Mouse (Mus musculus): ENCODE measurements around the gene Lmtk3. TPM values are rescaled to one million over a fixed set of nuclear protein-coding genes. Genes with fewer than 3 reads are reported as not detected.

Gene Lmtk3
- polyA plus RNA-seq, 1 experiment from 2014 or later = 2.9 TPM

GRCm38 (mm10) chr7:45813787-45814779 is 30.5 kb downstream of the Lmtk3 start, which contains the start of gene Cyth2:
Cyth2 (minus strand) TSS chr7:45814581.
- Histone ChIP-seq H3K27ac (replicated peaks; ENCODE audit: low read depth, low read length) (peak within 1 kb of the TSS; percentile 100), H3K36me3 (replicated peaks; ENCODE audit: control insufficient read depth, insufficient read depth, low read depth, low read length) (peaks cover 21% of the 10 kb centered on the region), H3K4me2 (ENCODE audit: low read depth, low read length) (peak within 1 kb of the TSS; percentile 68), H3K4me1 (ENCODE audit: control insufficient read depth, insufficient read depth, low read length) (peaks cover 2% of the 10 kb centered on the region; the same call in 1 of the 2 replicates), H3K9ac (replicated peaks; ENCODE audit: low read length) (peak within 1 kb of the TSS; percentile 100), H3K27me3 (ENCODE audit: control insufficient read depth, insufficient read depth, low read length) (no peaks in the 10 kb centered on the region), H3K9me3 (replicated peaks; ENCODE audit: control insufficient read depth, low read length) (no peaks in the 10 kb centered on the region), H3K4me3 (ENCODE audit: low read depth, low read length) (peak within 1 kb of the TSS; percentile 93)
- ATAC-seq (replicated peaks; ENCODE audit: insufficient number of reproducible peaks, low FRiP score, low TSS enrichment, low read depth) (peak; percentile 97), DNase-seq (ENCODE audit: low spot score) (peak; percentile 100)
- 1% methylated on average over 86 of the region's 92 CpGs for WGBS

- Histone ChIP-seq H3K36me3 (replicated peaks; ENCODE audit: control insufficient read depth, insufficient read depth, low read depth, low read length) (peaks cover 16% of the 10 kb centered on the region), H3K4me1 (ENCODE audit: control insufficient read depth, insufficient read depth, low read length) (peaks cover 2% of the 10 kb centered on the region; the same call in 1 of the 2 replicates), H3K9me3 (replicated peaks; ENCODE audit: control insufficient read depth, low read length) (no peaks in the 10 kb centered on the region), H3K4me3 (ENCODE audit: low read depth, low read length) (peak overlapping the region; percentile 23), H3K4me2 (ENCODE audit: low read depth, low read length) (peak overlapping the region; percentile 39), H3K27me3 (ENCODE audit: control insufficient read depth, insufficient read depth, low read length) (no peaks in the 10 kb centered on the region), H3K27ac (replicated peaks; ENCODE audit: low read depth, low read length) (no peak overlapping the region), H3K9ac (replicated peaks; ENCODE audit: low read length) (no peak overlapping the region)
- 3% methylated on average over 5 of the region's 5 CpGs for WGBS
- no peak for DNase-seq (ENCODE audit: low spot score)
- ATAC-seq (replicated peaks; ENCODE audit: insufficient number of reproducible peaks, low FRiP score, low TSS enrichment, low read depth) = no peak
Observed at GRCm38 (mm10) chr7:45814841-45815240, 31.3 kb downstream of the Lmtk3 start.

- Histone ChIP-seq H3K4me3 (ENCODE audit: low read depth, low read length) (no peak overlapping the region), H3K4me1 (ENCODE audit: control insufficient read depth, insufficient read depth, low read length) (peaks cover 2% of the 10 kb centered on the region; the same call in 1 of the 2 replicates), H3K9ac (replicated peaks; ENCODE audit: low read length) (no peak overlapping the region), H3K27ac (replicated peaks; ENCODE audit: low read depth, low read length) (no peak overlapping the region), H3K36me3 (replicated peaks; ENCODE audit: control insufficient read depth, insufficient read depth, low read depth, low read length) (peaks cover 10% of the 10 kb centered on the region), H3K9me3 (replicated peaks; ENCODE audit: control insufficient read depth, low read length) (no peaks in the 10 kb centered on the region), H3K4me2 (ENCODE audit: low read depth, low read length) (no peak overlapping the region), H3K27me3 (ENCODE audit: control insufficient read depth, insufficient read depth, low read length) (no peaks in the 10 kb centered on the region)
- DNase-seq (ENCODE audit: low spot score) (no peak), ATAC-seq (replicated peaks; ENCODE audit: insufficient number of reproducible peaks, low FRiP score, low TSS enrichment, low read depth) (no peak)
- WGBS = 36% methylated on average over 10 of the region's 10 CpGs
Observed at GRCm38 (mm10) chr7:45815323-45815983, 31.9 kb downstream of the Lmtk3 start.

- DNase-seq (ENCODE audit: low spot score) = no peak
- WGBS = 42% methylated on average over 2 of the region's 2 CpGs
- H3K27ac ChIP-seq (replicated peaks; ENCODE audit: low read depth, low read length) = no peak overlapping the region
Observed at GRCm38 (mm10) chr7:45815984-45816351, 32.4 kb downstream of the Lmtk3 start.

GRCm38 (mm10) chr7:45819843-45820242 is 36.3 kb downstream of the Lmtk3 start:
- 8% methylated on average over 25 of the region's 25 CpGs for WGBS
- Histone ChIP-seq H3K4me1 (ENCODE audit: control insufficient read depth, insufficient read depth, low read length) (no peaks in the 10 kb centered on the region), H3K27me3 (ENCODE audit: control insufficient read depth, insufficient read depth, low read length) (no peaks in the 10 kb centered on the region), H3K36me3 (replicated peaks; ENCODE audit: control insufficient read depth, insufficient read depth, low read depth, low read length) (no peaks in the 10 kb centered on the region; the same call in 1 of the 2 replicates), H3K9me3 (replicated peaks; ENCODE audit: control insufficient read depth, low read length) (no peaks in the 10 kb centered on the region), H3K9ac (replicated peaks; ENCODE audit: low read length) (no peak overlapping the region), H3K27ac (replicated peaks; ENCODE audit: low read depth, low read length) (no peak overlapping the region), H3K4me3 (ENCODE audit: low read depth, low read length) (no peak overlapping the region), H3K4me2 (ENCODE audit: low read depth, low read length) (peak overlapping the region; percentile 16; the same call in 1 of the 2 replicates)
- DNase-seq (ENCODE audit: low spot score) = no peak
- no peak for ATAC-seq (replicated peaks; ENCODE audit: insufficient number of reproducible peaks, low FRiP score, low TSS enrichment, low read depth)

More at GRCm38 (mm10) chr7:45815984-45816351, 32.4 kb downstream of the Lmtk3 start:
- H3K27me3 ChIP-seq (ENCODE audit: control insufficient read depth, insufficient read depth, low read length) = no peaks in the 10 kb centered on the region
- H3K4me1 ChIP-seq (ENCODE audit: control insufficient read depth, insufficient read depth, low read length) = peaks cover 2% of the 10 kb centered on the region; the same call in 1 of the 2 replicates
- no peak overlapping the region for H3K4me3 ChIP-seq (ENCODE audit: low read depth, low read length)
- H3K9ac ChIP-seq (replicated peaks; ENCODE audit: low read length) = no peak overlapping the region
- H3K9me3 ChIP-seq (replicated peaks; ENCODE audit: control insufficient read depth, low read length) = no peaks in the 10 kb centered on the region
- H3K4me2 ChIP-seq (ENCODE audit: low read depth, low read length) = no peak overlapping the region
- ATAC-seq (replicated peaks; ENCODE audit: insufficient number of reproducible peaks, low FRiP score, low TSS enrichment, low read depth) = no peak
- H3K36me3 ChIP-seq (replicated peaks; ENCODE audit: control insufficient read depth, insufficient read depth, low read depth, low read length) = peaks cover 5% of the 10 kb centered on the region

- H3K9me3 ChIP-seq (replicated peaks; ENCODE audit: control insufficient read depth, low read length) = no peaks in the 10 kb centered on the region
- no peak overlapping the region for H3K4me3 ChIP-seq (ENCODE audit: low read depth, low read length)
- H3K27ac ChIP-seq (replicated peaks; ENCODE audit: low read depth, low read length) = no peak overlapping the region
- no peak overlapping the region for H3K4me2 ChIP-seq (ENCODE audit: low read depth, low read length)
- H3K27me3 ChIP-seq (ENCODE audit: control insufficient read depth, insufficient read depth, low read length) = no peaks in the 10 kb centered on the region
- no peaks in the 10 kb centered on the region for H3K4me1 ChIP-seq (ENCODE audit: control insufficient read depth, insufficient read depth, low read length)
- H3K9ac ChIP-seq (replicated peaks; ENCODE audit: low read length) = no peak overlapping the region
- peaks cover 9% of the 10 kb centered on the region for H3K36me3 ChIP-seq (replicated peaks; ENCODE audit: control insufficient read depth, insufficient read depth, low read depth, low read length)
- ATAC-seq (replicated peaks; ENCODE audit: insufficient number of reproducible peaks, low FRiP score, low TSS enrichment, low read depth) (no peak), DNase-seq (ENCODE audit: low spot score) (no peak)
Observed at GRCm38 (mm10) chr7:45820913-45821312, 37.4 kb downstream of the Lmtk3 start.

GRCm38 (mm10) chr7:45824598-45824997 is 41.1 kb downstream of the Lmtk3 start, which contains the start of gene Kcnj14:
Kcnj14 (minus strand) TSS chr7:45824782.
- Histone ChIP-seq H3K4me1 (ENCODE audit: control insufficient read depth, insufficient read depth, low read length) (no peaks in the 10 kb centered on the region), H3K27ac (replicated peaks; ENCODE audit: low read depth, low read length) (no peak within 1 kb of the TSS), H3K4me3 (ENCODE audit: low read depth, low read length) (no peak within 1 kb of the TSS), H3K9me3 (replicated peaks; ENCODE audit: control insufficient read depth, low read length) (no peaks in the 10 kb centered on the region), H3K27me3 (ENCODE audit: control insufficient read depth, insufficient read depth, low read length) (no peaks in the 10 kb centered on the region), H3K36me3 (replicated peaks; ENCODE audit: control insufficient read depth, insufficient read depth, low read depth, low read length) (peaks cover 20% of the 10 kb centered on the region), H3K9ac (replicated peaks; ENCODE audit: low read length) (no peak within 1 kb of the TSS), H3K4me2 (ENCODE audit: low read depth, low read length) (no peak within 1 kb of the TSS)
- DNase-seq (ENCODE audit: low spot score) (no peak), ATAC-seq (replicated peaks; ENCODE audit: insufficient number of reproducible peaks, low FRiP score, low TSS enrichment, low read depth) (no peak)
- WGBS = 77% methylated on average over 6 of the region's 7 CpGs

All from embryonic facial prominence, embryonic 11.5 days (tissue).